Mouse (Mus musculus) bone marrow macrophage, adult 2 months (primary cell): ENCODE data around the gene Rnasel.

Experiments used
- CTCF ChIP-seq: IDR thresholded peaks from 2 replicates; pipeline ENCODE4 v1.5.1; 2012; ENCODE audit warnings: low read depth, mild to moderate bottlenecking, low read length, moderate library complexity
- POLR2A ChIP-seq: IDR thresholded peaks from 2 replicates; pipeline ENCODE4 v1.6.1; 2012; ENCODE audit warnings: mild to moderate bottlenecking, low read depth, low read length, borderline replicate concordance

GRCm38 (mm10) chr1:153751763-153752301 is 2.6 kb downstream of the Rnasel start:
- TF ChIP-seq POLR2A (no peak), CTCF (no peak)
